Mouse (Mus musculus): ENCODE results near the gene Nutm1. TPM values are rescaled to one million over a fixed set of nuclear protein-coding genes. Genes with fewer than 3 reads are reported as not detected.
A peak's percentile ranks its signal among the peaks of the same experiment; 100 is the strongest.
"Not testable (repeated sequence)": the region's sequence is repeated elsewhere in the genome, so short reads cannot be mapped to it uniquely, and the experiment has no call there.

Nutm1 gene
- polyA plus RNA-seq, 1 experiment from 2014 or later, result 0.02 TPM

- no peak for TF ChIP-seq CTCF (IDR thresholded peaks at IDR 0.05; ENCODE audit: low read depth)
- TF ChIP-seq EP300 (IDR thresholded peaks at IDR 0.05; ENCODE audit: low read depth), result no peak
- Histone ChIP-seq H3K9ac (replicated peaks) (no peak overlapping the region), H3K4me1 (ENCODE audit: insufficient read depth) (peaks cover 17% of the 10 kb centered on the region), H3K9me3 (ENCODE audit: low read length) (no peaks in the 10 kb centered on the region), H3K4me3 (ENCODE audit: low read depth, low read length) (no peak overlapping the region), H3K36me3 (replicated peaks; ENCODE audit: insufficient read depth, low read length) (no peaks in the 10 kb centered on the region), H3K27ac (ENCODE audit: low read depth) (no peak overlapping the region), H3K4me2 (ENCODE audit: low read depth, low read length) (no peak overlapping the region; the same call in 1 of the 2 replicates), H3K27me3 (ENCODE audit: insufficient read depth, low read length) (no peaks in the 10 kb centered on the region)
- no peak for ATAC-seq
- 45% methylated on average over 4 of the region's 4 CpGs for WGBS (ENCODE audit: insufficient replicate concordance)
- DNase-seq, result no peak
Observed at GRCm38 (mm10) chr2:112287059-112287458, 28.0 kb upstream of the Nutm1 start.

GRCm38 (mm10) chr2:112286062-112286461, 27.0 kb upstream of the Nutm1 start:
- H3K9ac ChIP-seq (replicated peaks); H3K4me2 ChIP-seq (ENCODE audit: low read depth, low read length); H3K4me3 ChIP-seq (ENCODE audit: low read depth, low read length); H3K9me3 ChIP-seq (ENCODE audit: low read length); H3K36me3 ChIP-seq (replicated peaks; ENCODE audit: insufficient read depth, low read length); H3K27ac ChIP-seq (ENCODE audit: low read depth); ATAC-seq; DNase-seq; H3K27me3 ChIP-seq (ENCODE audit: insufficient read depth, low read length): not testable (repeated sequence)
- 93% methylated on average over 1 of the region's 1 CpGs for WGBS (ENCODE audit: insufficient replicate concordance)
- peaks cover 17% of the 10 kb centered on the region for H3K4me1 ChIP-seq (ENCODE audit: insufficient read depth)

- peaks cover 17% of the 10 kb centered on the region for H3K4me1 ChIP-seq (ENCODE audit: insufficient read depth)
- no peak overlapping the region for H3K27ac ChIP-seq (ENCODE audit: low read depth)
- peak overlapping the region; percentile 76 for H3K4me2 ChIP-seq (ENCODE audit: low read depth, low read length)
- 61% methylated on average over 6 of the region's 6 CpGs for WGBS (ENCODE audit: insufficient replicate concordance)
- no peak for DNase-seq
- H3K36me3 ChIP-seq (replicated peaks; ENCODE audit: insufficient read depth, low read length), result no peaks in the 10 kb centered on the region
- TF ChIP-seq CTCF (IDR thresholded peaks at IDR 0.05; ENCODE audit: low read depth) (no peak), EP300 (IDR thresholded peaks at IDR 0.05; ENCODE audit: low read depth) (no peak)
- H3K9me3 ChIP-seq (ENCODE audit: low read length), result no peaks in the 10 kb centered on the region
- H3K9ac ChIP-seq (replicated peaks), result no peak overlapping the region; the same call in 1 of the 2 replicates
- H3K4me3 ChIP-seq (ENCODE audit: low read depth, low read length), result peak overlapping the region; percentile 52
- ATAC-seq, result no peak
- H3K27me3 ChIP-seq (ENCODE audit: insufficient read depth, low read length), result no peaks in the 10 kb centered on the region
Observed at GRCm38 (mm10) chr2:112285031-112285390, 25.9 kb upstream of the Nutm1 start.

GRCm38 (mm10) chr2:112284363-112285030, 25.4 kb upstream of the Nutm1 start:
- TF ChIP-seq EP300 (IDR thresholded peaks at IDR 0.05; ENCODE audit: low read depth) (0 out of 2 replicates have a peak, but pooled peaks have one; percentile 19), CTCF (IDR thresholded peaks at IDR 0.05; ENCODE audit: low read depth) (no peak)
- peak overlapping the region; percentile 76 for H3K4me2 ChIP-seq (ENCODE audit: low read depth, low read length)
- WGBS (ENCODE audit: insufficient replicate concordance), result 7% methylated on average over 21 of the region's 21 CpGs
- H3K36me3 ChIP-seq (replicated peaks; ENCODE audit: insufficient read depth, low read length), result no peaks in the 10 kb centered on the region
- peaks cover 17% of the 10 kb centered on the region for H3K4me1 ChIP-seq (ENCODE audit: insufficient read depth)
- H3K27me3 ChIP-seq (ENCODE audit: insufficient read depth, low read length), result no peaks in the 10 kb centered on the region
- peak overlapping the region; percentile 52 for H3K4me3 ChIP-seq (ENCODE audit: low read depth, low read length)
- DNase-seq, result peak; percentile 43
- H3K9me3 ChIP-seq (ENCODE audit: low read length), result no peaks in the 10 kb centered on the region
- peak overlapping the region; percentile 49 for H3K9ac ChIP-seq (replicated peaks)
- ATAC-seq, result peak; percentile 82
- H3K27ac ChIP-seq (ENCODE audit: low read depth), result no peak overlapping the region

GRCm38 (mm10) chr2:112282846-112283245, 23.8 kb upstream of the Nutm1 start:
- 93% methylated on average over 1 of the region's 1 CpGs for WGBS (ENCODE audit: insufficient replicate concordance)
- no peak for ATAC-seq
- TF ChIP-seq EP300 (IDR thresholded peaks at IDR 0.05; ENCODE audit: low read depth) (no peak), CTCF (IDR thresholded peaks at IDR 0.05; ENCODE audit: low read depth) (no peak)

GRCm38 (mm10) chr2:112276870-112277269, 17.8 kb upstream of the Nutm1 start:
- Histone ChIP-seq H3K27ac (ENCODE audit: low read depth) (no peak overlapping the region), H3K4me3 (ENCODE audit: low read depth, low read length) (no peak overlapping the region), H3K27me3 (ENCODE audit: insufficient read depth, low read length) (no peaks in the 10 kb centered on the region), H3K9ac (replicated peaks) (no peak overlapping the region), H3K9me3 (ENCODE audit: low read length) (no peaks in the 10 kb centered on the region), H3K4me1 (ENCODE audit: insufficient read depth) (no peaks in the 10 kb centered on the region), H3K36me3 (replicated peaks; ENCODE audit: insufficient read depth, low read length) (peaks cover 2% of the 10 kb centered on the region; the same call in 1 of the 2 replicates), H3K4me2 (ENCODE audit: low read depth, low read length) (no peak overlapping the region)
- DNase-seq, result no peak
- no peak for ATAC-seq
- WGBS (ENCODE audit: insufficient replicate concordance), result 87% methylated on average over 3 of the region's 3 CpGs
- no peak for TF ChIP-seq EP300 (IDR thresholded peaks at IDR 0.05; ENCODE audit: low read depth)
- no peak for TF ChIP-seq CTCF (IDR thresholded peaks at IDR 0.05; ENCODE audit: low read depth)

More at GRCm38 (mm10) chr2:112282846-112283245, 23.8 kb upstream of the Nutm1 start:
- Histone ChIP-seq H3K27ac (ENCODE audit: low read depth) (no peak overlapping the region), H3K36me3 (replicated peaks; ENCODE audit: insufficient read depth, low read length) (no peaks in the 10 kb centered on the region), H3K4me3 (ENCODE audit: low read depth, low read length) (no peak overlapping the region), H3K9me3 (ENCODE audit: low read length) (no peaks in the 10 kb centered on the region), H3K27me3 (ENCODE audit: insufficient read depth, low read length) (no peaks in the 10 kb centered on the region), H3K4me1 (ENCODE audit: insufficient read depth) (peaks cover 17% of the 10 kb centered on the region), H3K4me2 (ENCODE audit: low read depth, low read length) (no peak overlapping the region), H3K9ac (replicated peaks) (no peak overlapping the region)
- no peak for DNase-seq
